Mouse (Mus musculus): ENCODE measurements around the gene Clcnka.

DNA sequence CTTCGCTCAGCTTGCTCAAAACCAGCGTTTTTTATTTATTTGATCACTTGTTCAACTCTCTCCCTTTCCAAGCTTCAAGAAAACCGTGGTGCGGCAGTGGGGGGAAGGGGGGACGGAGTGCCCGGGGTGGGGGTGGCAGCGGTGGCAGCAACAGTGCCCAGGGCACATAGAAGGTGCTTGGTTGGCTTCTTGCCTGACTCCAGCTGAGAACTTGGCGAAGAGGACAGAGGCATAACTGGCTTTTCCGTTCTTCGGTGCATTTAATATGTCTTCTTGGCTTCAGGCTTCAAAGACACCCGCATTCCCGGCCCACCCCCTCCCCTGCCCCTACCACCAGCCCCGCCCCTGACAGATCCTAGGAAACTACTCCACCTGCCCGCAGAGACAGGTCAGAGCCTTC is 34.1 kb upstream of the Clcnka start:
- TF ChIP-seq POLR2A (IDR thresholded peaks at IDR 0.05; ENCODE audit: control insufficient read depth, extremely low read depth, insufficient read depth, low read length, poor library complexity) (no peak), CTCF (IDR thresholded peaks at IDR 0.05; ENCODE audit: borderline replicate concordance, control insufficient read depth, extremely low read depth, insufficient read depth, low read length, poor library complexity) (no peak)
